Mouse (Mus musculus): ENCODE results near the gene Tjap1.

Tjap1 gene

GRCm38 (mm10) chr17:46283140-46283539 lies 314 bp upstream of the Tjap1 start:
- no peak for DNase-seq (ENCODE audit: extremely low spot score)

GRCm38 (mm10) chr17:46278011-46278765 lies 4.6 kb downstream of the Tjap1 start:
- no peak for DNase-seq (ENCODE audit: extremely low spot score)

GRCm38 (mm10) chr17:46277586-46277985 lies 5.2 kb downstream of the Tjap1 start:
- no peak for DNase-seq (ENCODE audit: extremely low spot score)

- no peak for DNase-seq (ENCODE audit: extremely low spot score)
These were observed 7.3 kb downstream of the Tjap1 start for GRCm38 (mm10) chr17:46275506-46275905.

- no peak for DNase-seq (ENCODE audit: extremely low spot score)
These were observed 7.8 kb downstream of the Tjap1 start for GRCm38 (mm10) chr17:46275034-46275433.

GRCm38 (mm10) chr17:46274465-46274864 lies 8.4 kb downstream of the Tjap1 start:
- no peak for DNase-seq (ENCODE audit: extremely low spot score)

- DNase-seq (ENCODE audit: extremely low spot score) = no peak
These were observed 9.0 kb downstream of the Tjap1 start for GRCm38 (mm10) chr17:46273803-46274236.

- no peak for DNase-seq (ENCODE audit: extremely low spot score)
These were observed 10.2 kb downstream of the Tjap1 start for GRCm38 (mm10) chr17:46272675-46273074.

- DNase-seq (ENCODE audit: extremely low spot score) = no peak
These were observed 10.8 kb downstream of the Tjap1 start for GRCm38 (mm10) chr17:46272058-46272457.

- no peak for DNase-seq (ENCODE audit: extremely low spot score)
These were observed 12.9 kb downstream of the Tjap1 start for GRCm38 (mm10) chr17:46269771-46270534.

GRCm38 (mm10) chr17:46268026-46268720 lies 14.7 kb downstream of the Tjap1 start:
- no peak for DNase-seq (ENCODE audit: extremely low spot score)

- no peak for DNase-seq (ENCODE audit: extremely low spot score)
These were observed 15.3 kb downstream of the Tjap1 start for GRCm38 (mm10) chr17:46267511-46267910.

- DNase-seq (ENCODE audit: extremely low spot score) = no peak
These were observed 15.8 kb downstream of the Tjap1 start for GRCm38 (mm10) chr17:46266986-46267385.

GRCm38 (mm10) chr17:46265918-46266618 lies 16.8 kb downstream of the Tjap1 start:
- DNase-seq (ENCODE audit: extremely low spot score) = peak; percentile 81

- no peak for DNase-seq (ENCODE audit: extremely low spot score)
These were observed 17.3 kb downstream of the Tjap1 start for GRCm38 (mm10) chr17:46265502-46265901.

- no peak for DNase-seq (ENCODE audit: extremely low spot score)
These were observed 20.6 kb downstream of the Tjap1 start for GRCm38 (mm10) chr17:46262201-46262694.

GRCm38 (mm10) chr17:46259675-46260074 lies 23.2 kb downstream of the Tjap1 start:
- no peak for DNase-seq (ENCODE audit: extremely low spot score)

- DNase-seq (ENCODE audit: extremely low spot score) = no peak
These were observed 24.4 kb downstream of the Tjap1 start for GRCm38 (mm10) chr17:46258279-46259053.

GRCm38 (mm10) chr17:46255147-46255546 lies 27.7 kb downstream of the Tjap1 start:
- no peak for DNase-seq (ENCODE audit: extremely low spot score)

- no peak for DNase-seq (ENCODE audit: extremely low spot score)
These were observed 28.7 kb downstream of the Tjap1 start for GRCm38 (mm10) chr17:46254106-46254505.
